Mouse (Mus musculus) lung, postnatal 0 days (tissue): ENCODE data around the gene Tead1.

Source experiments
- CTCF ChIP-seq: IDR thresholded peaks from 2 replicates; pipeline ENCODE4 v1.5.1; 2016; ENCODE audit warnings: antibody characterized with exemption, mild to moderate bottlenecking
- EP300 ChIP-seq: IDR thresholded peaks from 2 replicates; pipeline ENCODE4 v1.6.1; 2016; ENCODE audit warnings: antibody characterized with exemption, mild to moderate bottlenecking, control low read depth

GRCm38 (mm10) chr7:112739174-112739573 is 60.1 kb downstream of the Tead1 start:
- peak; percentile 16; the same call in 1 of the 2 replicates for TF ChIP-seq CTCF
- TF ChIP-seq EP300: no peak
